Mouse (Mus musculus) c-Kit-positive CD71-positive TER-119-positive erythroid progenitor cells, embryonic 14.5 days (primary cell): ENCODE measurements around the gene Dock3.

Source experiments
- DNase-seq: peaks from one replicate; pipeline ENCODE4 v3.0.0-alpha.2; 2013; ENCODE audit warnings: low spot score

Dock3 gene

DNA sequence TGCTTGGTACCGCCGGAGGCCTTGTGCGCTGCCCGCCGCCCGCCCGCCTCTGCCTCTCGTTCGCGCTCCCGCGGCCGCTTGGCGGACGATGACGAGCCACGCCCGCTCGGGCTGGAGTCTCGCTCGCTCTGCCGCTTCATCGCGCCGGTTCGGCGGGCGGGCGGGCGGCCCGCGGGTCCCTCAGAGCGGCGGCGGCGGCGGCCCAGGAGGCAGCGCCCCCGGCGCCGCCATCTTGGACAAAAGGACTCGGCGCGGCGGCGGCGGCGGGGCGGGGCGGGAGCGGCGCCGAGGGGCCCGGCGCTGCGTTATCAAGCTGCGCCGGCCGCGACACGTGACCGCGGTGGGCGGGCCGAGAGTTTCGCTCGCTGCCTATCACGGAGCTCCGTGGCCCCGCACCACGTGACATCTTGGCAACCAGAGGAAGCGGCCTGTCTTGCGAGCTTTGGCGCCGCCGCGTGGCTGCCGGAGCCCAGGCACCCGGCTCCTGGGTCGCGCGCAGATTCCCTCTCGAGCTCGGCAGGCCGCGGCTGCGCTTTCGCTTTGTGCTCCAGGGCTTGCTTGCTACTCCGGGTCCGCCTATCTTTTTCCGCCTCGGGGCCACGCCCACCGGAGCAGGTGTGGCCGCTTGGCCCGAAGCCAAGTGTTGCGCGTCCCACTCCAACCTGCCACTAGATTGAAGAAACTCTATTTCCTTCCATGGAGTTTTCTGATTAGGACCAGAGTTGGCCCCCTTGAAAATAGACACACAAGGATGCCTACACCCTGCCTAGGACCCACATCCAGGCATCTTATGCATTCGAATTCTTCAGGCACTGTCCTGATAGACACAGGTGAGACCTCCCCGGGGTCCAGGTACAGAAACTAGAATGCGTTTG, 344.6 kb downstream of the Dock3 start, which contains the start of gene Rbm15b:
Gene Rbm15b, minus strand, starts transcription at position 601 of the 875 bp plus-strand sequence.
- DNase-seq: peak; percentile 97

DNA sequence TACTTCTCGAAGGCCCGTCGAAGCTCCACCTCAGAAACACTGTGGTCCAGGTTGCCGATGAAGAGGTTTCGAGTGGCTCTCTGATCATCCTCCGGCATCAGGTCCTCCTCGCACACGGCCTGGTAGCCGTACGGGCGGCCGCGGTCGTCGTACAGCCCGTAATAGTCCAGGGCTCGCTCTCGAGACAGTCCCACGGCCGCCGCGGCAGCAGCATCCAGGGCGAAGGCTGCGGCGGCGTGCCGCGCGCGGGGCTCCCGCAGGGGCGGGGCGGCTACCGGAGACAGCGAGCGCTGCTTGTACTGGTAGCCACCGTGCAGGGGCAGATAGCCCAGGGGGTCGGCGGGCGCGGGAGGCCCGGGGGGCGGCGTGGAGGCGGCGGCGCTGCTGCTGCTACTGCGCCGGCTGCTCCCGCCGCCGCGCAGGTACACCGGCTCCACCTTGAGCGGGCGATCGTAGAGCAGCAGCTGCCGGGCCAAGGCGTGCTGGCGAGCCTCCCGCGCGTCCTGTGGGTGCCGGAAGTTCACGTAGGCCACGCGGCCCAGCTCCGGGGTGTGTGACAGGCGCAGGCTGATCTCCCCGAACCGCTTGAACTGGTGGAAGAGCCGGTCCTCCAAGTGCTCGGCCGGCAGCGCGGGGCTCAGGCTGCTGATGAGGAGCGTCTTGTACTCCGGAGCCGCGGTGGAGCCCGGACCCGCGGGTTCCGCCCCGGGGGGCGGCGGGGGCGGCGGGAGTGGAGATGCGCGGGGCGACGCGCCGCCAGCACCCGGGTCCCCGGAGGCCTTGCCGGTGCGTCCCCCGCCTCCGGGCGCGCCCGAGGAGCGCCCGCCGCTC, 345.6 kb downstream of the Dock3 start:
- no peak for DNase-seq

DNA sequence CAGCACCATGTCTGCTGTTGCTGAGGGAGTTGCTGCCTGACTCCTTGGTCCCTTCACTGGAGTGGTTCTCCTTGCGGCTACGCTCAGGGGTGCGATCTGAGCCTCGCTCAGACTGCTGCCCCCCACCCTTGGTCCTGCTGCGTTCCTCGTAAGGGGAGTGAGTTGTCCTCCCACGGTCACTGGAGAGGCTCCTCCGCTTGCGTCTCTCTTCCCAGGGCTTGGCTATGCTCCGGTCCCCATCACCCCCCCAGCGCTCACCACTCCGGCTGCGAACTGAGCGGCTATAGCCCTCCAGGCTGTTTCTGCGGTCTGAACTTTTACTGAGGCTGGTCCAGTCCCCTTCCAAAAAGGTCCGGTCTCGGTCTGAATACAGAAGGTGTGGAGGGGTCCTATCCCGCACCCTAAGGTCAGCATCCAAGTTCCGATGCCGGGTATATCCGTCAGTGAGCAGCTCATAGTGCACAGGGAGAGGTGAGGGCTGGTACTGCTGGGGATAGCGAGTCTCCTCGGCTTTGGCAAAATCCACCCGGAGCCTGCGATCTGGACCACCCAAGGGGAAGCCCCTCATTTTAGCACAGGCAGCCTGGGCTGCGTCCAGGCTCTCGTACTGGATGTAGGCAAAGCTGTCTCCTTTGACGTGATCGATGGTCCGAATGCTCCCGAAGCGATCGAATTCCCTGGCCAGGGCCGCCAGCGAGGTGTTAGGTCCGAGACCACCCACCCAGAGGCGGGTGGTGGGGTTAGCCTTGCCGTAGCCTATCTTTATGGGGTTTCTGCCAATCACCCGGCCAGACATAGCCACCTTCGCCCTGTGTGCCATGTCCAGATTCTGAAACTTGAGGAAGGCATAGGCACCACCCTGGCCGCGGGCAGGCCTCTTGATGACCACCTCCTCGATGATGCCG, 346.5 kb downstream of the Dock3 start:
- DNase-seq: no peak

GRCm38 (mm10) chr9:106884306-106884705, 347.4 kb downstream of the Dock3 start:
- DNase-seq: no peak

- no peak for DNase-seq
These were observed 348.6 kb downstream of the Dock3 start for GRCm38 (mm10) chr9:106883085-106883484.

GRCm38 (mm10) chr9:106882176-106882575, 349.5 kb downstream of the Dock3 start:
- no peak for DNase-seq

DNA sequence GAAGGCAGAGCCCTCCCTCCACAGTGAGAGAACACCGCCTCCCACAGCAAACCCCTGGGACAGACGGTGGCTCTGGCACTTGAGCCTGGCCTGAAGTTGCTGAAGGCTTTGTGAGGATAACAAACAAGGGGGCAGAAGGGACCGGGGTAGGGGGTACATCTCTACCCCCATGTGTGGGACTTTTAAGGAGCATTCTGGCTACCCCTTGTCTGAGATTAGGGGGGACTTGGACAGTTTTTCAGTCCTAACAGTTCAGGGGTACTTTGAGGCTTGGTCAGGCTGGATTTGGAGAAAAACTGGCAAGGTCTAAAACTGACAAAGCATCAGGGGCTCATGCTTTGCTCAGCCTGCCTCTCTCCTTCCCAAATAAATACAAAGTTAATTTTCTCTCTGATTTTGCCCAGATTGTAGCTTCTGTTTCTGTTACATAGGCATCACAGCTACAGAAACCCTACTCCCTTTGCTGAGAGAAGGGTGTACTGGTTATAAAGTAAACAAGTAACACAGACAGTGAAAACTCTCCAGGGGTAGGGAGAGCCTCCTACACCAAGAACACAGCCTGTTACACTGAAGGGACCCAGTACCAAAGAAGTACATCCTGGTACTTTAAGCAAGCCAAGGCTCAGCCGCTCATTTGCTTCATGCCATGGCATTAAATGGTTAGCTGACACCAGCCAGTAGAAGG, 350.5 kb downstream of the Dock3 start:
- no peak for DNase-seq

DNA sequence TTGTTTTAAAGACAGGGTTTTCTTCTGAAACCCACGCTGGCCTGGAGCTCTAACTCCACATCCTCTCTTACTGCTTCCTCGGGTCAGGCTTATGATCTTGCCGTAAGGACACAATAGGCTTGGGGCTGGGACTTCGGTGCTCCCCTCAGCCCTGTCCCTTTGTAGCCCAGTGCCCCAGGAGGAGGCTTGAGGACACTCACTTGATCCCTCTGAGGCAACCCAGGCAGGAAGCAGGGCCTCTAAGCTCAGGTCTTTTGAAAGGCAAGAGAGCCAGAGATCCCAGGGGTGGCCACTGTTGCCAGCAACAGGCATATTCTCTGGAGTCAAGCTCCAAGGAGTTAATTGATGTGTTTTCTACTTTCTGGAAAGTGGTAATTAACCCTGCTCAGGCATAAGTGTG, 352.2 kb downstream of the Dock3 start:
- DNase-seq: no peak

DNA sequence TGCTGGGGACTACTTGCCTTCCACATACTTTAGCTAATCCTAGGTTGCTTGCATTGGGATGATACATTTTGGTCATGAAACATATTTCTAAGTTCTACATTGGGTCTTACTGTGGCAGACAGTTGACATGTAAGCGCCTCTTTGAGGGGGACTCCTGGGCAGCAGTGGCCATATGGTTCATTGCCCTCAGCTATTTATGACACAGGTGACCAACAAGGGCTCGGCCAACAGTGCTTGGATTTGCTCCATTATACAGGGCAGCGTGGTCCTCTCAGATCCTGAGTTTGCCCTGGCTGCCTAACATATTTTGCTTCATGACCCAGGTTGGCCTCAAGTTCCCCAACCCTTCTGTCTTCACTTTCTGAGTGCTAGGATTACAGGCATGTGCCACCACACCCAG, 355.0 kb downstream of the Dock3 start:
- no peak for DNase-seq

- DNase-seq: no peak
These were observed 357.5 kb downstream of the Dock3 start for GRCm38 (mm10) chr9:106874216-106874615.

- DNase-seq: no peak
These were observed 373.7 kb downstream of the Dock3 start for GRCm38 (mm10) chr9:106858036-106858435.

- DNase-seq: no peak
These were observed 375.0 kb downstream of the Dock3 start for GRCm38 (mm10) chr9:106856664-106857063.
